Mouse (Mus musculus) midbrain, embryonic 15.5 days (tissue): ENCODE data around the gene Cemip. TPM values are rescaled to one million over a fixed set of nuclear protein-coding genes. Genes with fewer than 3 reads are reported as not detected.

Experiments used
- ATAC-seq: fragments of 200-750 bp; cut with Nextera tagmentation; replicated peaks from 2 replicates; pipeline ENCODE4 v1.8.0; 2017; ENCODE audit warnings: moderate TSS enrichment
- H3K27ac ChIP-seq: fragments of 300-500 bp; sonication (generic); 2 replicates; pipeline ENCODE4 v1.5.1; 2015; ENCODE audit warnings: mild to moderate bottlenecking, inconsistent platforms
- H3K27me3 ChIP-seq: fragments of 300-500 bp; sonication (generic); replicated peaks from 2 replicates; pipeline ENCODE4 v1.6.1; 2015; ENCODE audit warnings: inconsistent platforms
- H3K36me3 ChIP-seq: fragments of 300-500 bp; sonication (generic); replicated peaks from 2 replicates; pipeline ENCODE4 v1.6.1; 2015; ENCODE audit warnings: inconsistent platforms
- H3K4me1 ChIP-seq: fragments of 300-500 bp; sonication (generic); 2 replicates; pipeline ENCODE4 v1.6.1; 2015; ENCODE audit warnings: inconsistent platforms
- H3K4me2 ChIP-seq: fragments of 300-500 bp; sonication (generic); 2 replicates; pipeline ENCODE4 v1.6.1; 2015; ENCODE audit warnings: inconsistent platforms, mild to moderate bottlenecking, moderate library complexity
- H3K4me3 ChIP-seq: fragments of 300-500 bp; sonication (generic); 2 replicates; pipeline ENCODE4 v1.5.1; 2015; ENCODE audit warnings: mild to moderate bottlenecking, inconsistent platforms
- H3K9ac ChIP-seq: fragments of 300-500 bp; sonication (generic); 2 replicates; pipeline ENCODE4 v1.6.1; 2015; ENCODE audit warnings: mild to moderate bottlenecking, inconsistent platforms
- H3K9me3 ChIP-seq: fragments of 300-500 bp; sonication (generic); 2 replicates; pipeline ENCODE4 v1.6.1; 2016; ENCODE audit warnings: inconsistent platforms
- WGBS: fragments of 180-500 bp; shearing (Covaris S2); methylation state at CpG from one replicate; pipeline ENCODE4 v1.1.7; 2015; ENCODE audit warnings: mixed read lengths; 5-methylcytosine and 5-hydroxymethylcytosine counted together
- polyA plus RNA-seq: library from polyadenylated mRNA; unstranded; fragments of >200 nt; fragmentation: Nextera tagmentation; extraction: Ambion mirVana; gene quantifications from 2 replicates; pipeline ENCODE4 v1.2.1, GENCODE M21; 2015

Cemip gene
- polyA plus RNA-seq, 1 experiment from 2014 or later = 0.50 TPM

DNA sequence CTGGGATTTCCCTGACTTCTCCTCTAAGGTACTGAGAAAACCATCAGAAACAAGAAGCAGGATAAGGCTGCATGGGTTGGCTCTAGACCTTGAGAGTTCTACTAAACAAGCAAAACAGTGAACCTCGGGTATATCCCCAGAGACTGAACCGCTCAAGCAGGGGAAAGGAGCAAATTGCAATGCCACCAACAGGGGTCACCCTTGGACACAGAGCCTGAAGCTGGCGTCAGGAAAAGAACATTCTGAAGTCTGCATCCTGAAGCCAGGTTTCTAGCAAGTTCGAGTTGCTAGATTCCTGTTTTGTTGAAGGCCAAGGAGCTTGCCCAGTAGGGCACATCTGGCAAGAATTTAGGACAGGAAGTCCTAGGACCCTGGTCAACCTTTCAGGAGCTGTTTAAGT, 2.7 kb upstream of the Cemip start:
- H3K27me3 ChIP-seq = peaks cover 20% of the 10 kb centered on the region

DNA sequence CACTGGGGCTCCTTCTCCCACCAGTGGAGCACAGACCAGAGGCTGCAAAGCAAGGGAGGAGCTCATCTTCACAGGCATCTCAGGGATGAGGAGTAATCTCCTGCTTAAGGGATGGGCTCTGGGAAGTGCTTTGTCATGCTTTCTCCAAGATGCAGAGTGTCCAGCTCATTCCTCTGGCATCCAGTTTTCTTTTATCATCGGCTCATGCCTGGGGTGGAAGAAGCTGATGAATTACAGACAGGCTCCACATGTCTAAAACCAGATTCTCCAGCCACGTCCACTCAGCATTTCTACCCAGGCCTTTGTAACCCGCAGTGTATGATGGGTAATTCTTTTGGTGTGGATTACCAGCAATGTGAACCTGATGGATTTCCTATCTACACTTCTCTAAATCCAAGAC, 1.9 kb upstream of the Cemip start:
- peaks cover 18% of the 10 kb centered on the region for H3K4me1 ChIP-seq
- 85% methylated on average over 3 of the region's 3 CpGs for WGBS
- H3K4me3 ChIP-seq = no peak overlapping the region
- peaks cover 22% of the 10 kb centered on the region for H3K27me3 ChIP-seq
- no peaks in the 10 kb centered on the region for H3K9me3 ChIP-seq
- no peak for ATAC-seq
- no peaks in the 10 kb centered on the region for H3K36me3 ChIP-seq
- H3K9ac ChIP-seq = no peak overlapping the region
- no peak overlapping the region for H3K4me2 ChIP-seq
- no peak overlapping the region for H3K27ac ChIP-seq

More for the DNA sequence above, 2.7 kb upstream of the Cemip start:
- ATAC-seq = no peak
- no peak overlapping the region for H3K4me3 ChIP-seq
- H3K9ac ChIP-seq = no peak overlapping the region
- H3K9me3 ChIP-seq = no peaks in the 10 kb centered on the region
- no peak overlapping the region for H3K4me2 ChIP-seq
- H3K36me3 ChIP-seq = no peaks in the 10 kb centered on the region
- peaks cover 18% of the 10 kb centered on the region for H3K4me1 ChIP-seq
- WGBS = 19% methylated on average over 4 of the region's 4 CpGs
- H3K27ac ChIP-seq = no peak overlapping the region

DNA sequence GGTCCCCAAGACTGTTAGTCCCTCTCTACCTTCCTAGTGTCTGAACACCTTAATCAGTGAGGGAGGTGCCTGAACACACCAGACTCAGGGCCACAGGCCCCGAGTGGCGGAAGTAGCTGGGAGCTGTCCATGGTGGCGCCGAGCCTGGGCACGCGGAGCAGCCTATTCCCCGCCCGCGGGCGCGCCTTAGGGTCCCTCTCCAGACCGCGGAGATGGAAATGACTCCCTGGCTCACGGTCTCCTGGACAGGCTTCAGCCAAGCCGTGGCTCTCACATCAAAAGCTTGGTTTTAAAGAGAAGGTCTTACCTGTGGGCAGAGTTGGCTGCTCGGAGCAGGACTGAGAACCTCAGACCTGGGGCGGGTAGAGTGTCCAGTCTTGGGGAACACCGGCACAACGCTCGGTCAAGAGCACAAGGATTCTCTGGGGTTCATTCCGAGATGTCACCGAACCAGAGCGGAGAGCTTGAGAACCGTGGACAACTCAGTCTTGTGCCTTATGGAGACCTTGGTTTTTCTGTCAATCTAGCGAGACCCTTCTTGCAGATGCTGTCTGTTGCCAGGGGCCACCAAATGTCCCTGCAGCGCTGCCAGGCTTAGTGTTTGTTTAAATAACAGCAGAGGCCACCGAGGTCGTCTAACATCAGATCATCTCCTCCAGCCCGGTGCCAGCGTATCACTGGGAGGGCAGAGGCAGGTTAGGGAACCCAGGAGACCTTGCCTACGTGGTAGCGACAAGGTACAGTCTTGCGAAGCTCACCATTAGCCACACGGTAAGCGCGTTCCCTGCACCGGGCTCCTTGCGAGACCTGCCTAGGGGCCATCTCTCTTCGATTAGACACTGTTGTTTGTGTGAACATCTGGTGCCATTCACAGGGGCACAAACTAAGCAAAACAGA, 1.0 kb downstream of the Cemip start:
- Histone ChIP-seq H3K27ac (no peak overlapping the region), H3K4me2 (peak overlapping the region; percentile 77), H3K9me3 (no peaks in the 10 kb centered on the region), H3K36me3 (no peaks in the 10 kb centered on the region), H3K4me3 (peak overlapping the region; percentile 55), H3K27me3 (peaks cover 22% of the 10 kb centered on the region), H3K4me1 (peaks cover 18% of the 10 kb centered on the region), H3K9ac (peak overlapping the region; percentile 55; the same call in 1 of the 2 replicates)
- ATAC-seq = 0 out of 2 replicates have a peak, but pooled peaks have one; percentile 20
- 4% methylated on average over 39 of the region's 39 CpGs for WGBS

DNA sequence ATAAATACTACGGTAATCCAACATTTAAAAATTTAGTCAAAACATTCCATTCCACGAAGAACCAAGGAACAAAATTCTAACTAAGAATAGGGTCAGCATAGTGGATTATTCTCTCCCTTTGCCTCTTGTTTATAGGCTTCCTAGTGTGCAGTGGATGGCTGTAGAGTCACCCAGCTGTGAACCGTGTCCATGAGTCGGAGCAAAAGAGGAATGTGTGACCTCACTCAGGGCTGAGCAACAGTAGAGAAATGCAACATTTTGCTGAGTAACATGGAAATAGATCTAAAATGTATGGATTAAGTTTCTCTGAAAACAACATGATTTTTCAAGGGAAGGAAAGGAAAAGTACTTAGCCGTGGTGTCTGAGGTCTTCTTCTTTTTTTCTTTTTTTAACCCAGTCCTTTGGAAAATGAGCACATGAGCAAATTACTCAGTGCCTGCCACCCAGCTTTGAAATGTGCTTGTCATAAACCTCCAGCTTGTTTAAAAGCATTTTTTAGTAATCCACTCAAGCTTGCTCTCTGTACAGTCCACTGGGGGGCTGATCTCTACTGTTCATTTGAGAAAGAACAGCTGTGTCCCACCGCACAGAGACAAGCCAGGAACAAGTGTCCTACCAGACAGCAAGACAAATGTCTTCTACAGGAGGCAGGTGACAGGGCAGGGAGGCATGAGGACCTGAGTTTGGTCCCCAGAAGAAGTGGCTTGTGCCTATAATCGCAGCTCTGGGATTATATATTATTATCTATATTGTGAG, 8.9 kb downstream of the Cemip start:
- Histone ChIP-seq H3K4me3 (no peak overlapping the region), H3K4me1 (no peaks in the 10 kb centered on the region), H3K27me3 (no peaks in the 10 kb centered on the region), H3K27ac (no peak overlapping the region), H3K4me2 (no peak overlapping the region), H3K36me3 (no peaks in the 10 kb centered on the region), H3K9ac (no peak overlapping the region), H3K9me3 (no peaks in the 10 kb centered on the region)
- 72% methylated on average over 7 of the region's 7 CpGs for WGBS
- no peak for ATAC-seq

DNA sequence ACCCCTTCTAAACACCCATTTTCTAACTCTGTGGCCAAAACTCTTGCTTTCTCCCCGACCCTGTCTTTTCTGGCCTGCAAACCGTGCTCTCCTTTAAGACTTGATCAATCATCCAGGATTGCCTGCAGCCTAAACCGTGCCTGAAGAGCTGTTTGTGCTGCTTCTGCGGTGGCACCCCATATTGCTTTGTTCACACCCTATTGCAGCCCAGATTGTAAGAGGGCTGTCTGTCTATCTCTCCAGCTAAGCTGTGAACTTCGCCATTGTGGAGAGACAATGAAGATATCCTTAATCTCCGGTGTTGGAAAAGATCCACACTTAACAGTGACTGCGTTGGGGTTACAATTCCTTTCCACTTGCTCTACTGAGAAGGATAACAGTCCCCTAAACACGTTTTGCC, 12.0 kb downstream of the Cemip start:
- Histone ChIP-seq H3K4me1 (no peaks in the 10 kb centered on the region), H3K36me3 (no peaks in the 10 kb centered on the region), H3K4me2 (no peak overlapping the region), H3K4me3 (no peak overlapping the region), H3K9me3 (no peaks in the 10 kb centered on the region), H3K27ac (no peak overlapping the region), H3K27me3 (no peaks in the 10 kb centered on the region), H3K9ac (no peak overlapping the region)
- 59% methylated on average over 8 of the region's 8 CpGs for WGBS
- ATAC-seq = no peak

DNA sequence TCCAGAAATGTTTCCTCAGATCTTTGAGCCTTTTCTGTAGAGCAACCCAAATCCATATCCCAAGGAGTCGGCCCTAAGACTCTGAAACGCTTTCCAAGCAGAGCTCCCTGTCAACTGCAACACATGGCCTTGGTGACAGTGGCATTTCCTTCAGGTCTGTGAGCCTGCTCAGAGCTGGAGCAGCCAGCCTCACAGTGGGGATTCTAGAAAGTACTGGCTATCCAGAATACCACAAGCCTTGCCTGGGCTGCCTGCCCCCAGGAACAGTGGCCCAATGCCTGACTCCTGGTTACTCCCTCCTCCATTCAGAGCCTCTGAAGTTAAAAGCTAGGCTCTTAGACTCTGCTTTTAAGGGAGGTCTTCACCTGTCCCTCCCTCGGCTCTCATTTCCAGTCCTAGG, 12.4 kb downstream of the Cemip start:
- no peak for ATAC-seq
- Histone ChIP-seq H3K9me3 (no peaks in the 10 kb centered on the region), H3K36me3 (no peaks in the 10 kb centered on the region), H3K9ac (no peak overlapping the region), H3K4me1 (no peaks in the 10 kb centered on the region), H3K4me2 (no peak overlapping the region), H3K27ac (no peak overlapping the region), H3K27me3 (no peaks in the 10 kb centered on the region), H3K4me3 (no peak overlapping the region)
- WGBS = 92% methylated on average over 3 of the region's 3 CpGs

DNA sequence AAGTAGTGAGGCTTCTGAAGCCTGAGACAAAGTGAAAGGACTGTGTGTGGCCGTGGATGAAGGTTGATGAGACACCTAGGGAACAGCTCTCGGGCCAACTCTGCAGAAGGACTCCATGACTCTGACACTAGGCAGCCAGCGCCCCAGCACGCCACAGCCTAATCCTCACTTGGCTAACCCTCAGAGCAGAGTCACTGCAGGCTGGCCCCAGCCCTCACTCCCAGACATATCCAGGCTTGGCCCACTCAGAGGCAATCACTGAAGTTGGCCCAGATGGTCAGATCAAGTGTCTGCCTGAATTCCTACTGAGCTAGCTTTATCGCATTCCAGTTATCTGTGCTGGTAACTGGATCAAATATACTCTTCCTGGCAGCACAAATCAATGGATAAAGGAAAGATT, 17.4 kb downstream of the Cemip start:
- Histone ChIP-seq H3K36me3 (no peaks in the 10 kb centered on the region), H3K27ac (no peak overlapping the region), H3K9ac (no peak overlapping the region), H3K27me3 (no peaks in the 10 kb centered on the region), H3K4me1 (no peaks in the 10 kb centered on the region), H3K4me2 (no peak overlapping the region), H3K9me3 (no peaks in the 10 kb centered on the region), H3K4me3 (no peak overlapping the region)
- WGBS = 64% methylated on average over 5 of the region's 5 CpGs
- no peak for ATAC-seq

DNA sequence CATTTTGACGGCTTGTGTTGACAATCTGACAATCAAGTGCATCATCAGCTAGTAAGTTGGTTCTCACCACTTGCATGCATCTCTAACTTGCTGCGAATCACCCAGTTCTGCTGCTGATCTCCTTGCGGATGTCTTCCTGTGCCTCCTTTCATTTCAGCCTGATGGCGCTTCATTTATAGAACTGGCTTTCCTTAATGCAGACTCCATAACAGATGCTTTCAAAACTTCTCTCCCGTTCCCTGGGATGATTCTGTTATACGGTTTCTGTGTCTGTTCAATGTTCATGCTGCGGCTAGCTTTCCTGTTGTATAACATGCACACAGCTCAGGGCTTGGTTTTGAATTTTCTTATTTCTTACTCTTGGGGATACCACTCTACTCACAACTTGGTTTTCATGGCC, 26.5 kb downstream of the Cemip start:
- H3K27me3 ChIP-seq = no peaks in the 10 kb centered on the region
- ATAC-seq = no peak
- H3K9ac ChIP-seq = no peak overlapping the region
- no peak overlapping the region for H3K4me3 ChIP-seq
- H3K27ac ChIP-seq = no peak overlapping the region
- H3K36me3 ChIP-seq = no peaks in the 10 kb centered on the region
- H3K4me1 ChIP-seq = no peaks in the 10 kb centered on the region
- H3K4me2 ChIP-seq = no peak overlapping the region
- no peaks in the 10 kb centered on the region for H3K9me3 ChIP-seq
- WGBS = 94% methylated on average over 7 of the region's 7 CpGs

DNA sequence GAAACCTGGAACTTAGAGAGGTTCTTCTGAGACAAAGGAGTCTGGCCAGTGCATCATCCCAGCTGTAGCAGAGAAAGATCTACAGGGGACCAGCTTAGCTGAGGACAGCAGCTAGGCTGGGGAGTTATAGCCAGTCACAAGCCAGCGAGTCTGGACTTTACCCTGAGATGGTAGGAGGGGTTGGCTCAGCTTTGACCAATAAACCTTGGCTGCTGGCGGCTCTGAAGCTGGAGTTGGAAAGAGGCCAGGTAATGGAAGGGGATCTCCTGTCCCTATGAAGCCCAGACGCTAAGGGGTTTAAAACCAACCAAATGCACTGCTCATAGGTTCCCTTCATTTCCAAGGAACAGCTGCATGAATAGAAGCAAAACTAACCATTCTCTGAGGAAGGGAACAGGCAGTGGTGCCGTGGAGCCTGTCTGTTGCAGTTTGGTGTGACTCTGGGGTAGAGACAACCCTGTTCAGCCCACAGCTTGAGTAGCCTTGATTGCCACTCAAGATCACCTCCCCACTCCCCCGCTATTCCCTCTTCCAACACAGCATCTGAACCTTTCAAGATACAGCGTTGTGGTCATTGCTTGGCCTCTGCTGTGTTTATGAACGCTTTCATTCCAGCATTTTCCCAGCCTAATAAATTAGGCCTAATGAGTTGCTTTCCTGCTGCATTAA, 30.2 kb downstream of the Cemip start:
- no peaks in the 10 kb centered on the region for H3K4me1 ChIP-seq
- no peaks in the 10 kb centered on the region for H3K36me3 ChIP-seq
- H3K9ac ChIP-seq = no peak overlapping the region
- no peak overlapping the region for H3K4me2 ChIP-seq
- no peak overlapping the region for H3K27ac ChIP-seq
- H3K27me3 ChIP-seq = no peaks in the 10 kb centered on the region
- 80% methylated on average over 7 of the region's 7 CpGs for WGBS
- H3K4me3 ChIP-seq = no peak overlapping the region
- no peak for ATAC-seq
- H3K9me3 ChIP-seq = no peaks in the 10 kb centered on the region

DNA sequence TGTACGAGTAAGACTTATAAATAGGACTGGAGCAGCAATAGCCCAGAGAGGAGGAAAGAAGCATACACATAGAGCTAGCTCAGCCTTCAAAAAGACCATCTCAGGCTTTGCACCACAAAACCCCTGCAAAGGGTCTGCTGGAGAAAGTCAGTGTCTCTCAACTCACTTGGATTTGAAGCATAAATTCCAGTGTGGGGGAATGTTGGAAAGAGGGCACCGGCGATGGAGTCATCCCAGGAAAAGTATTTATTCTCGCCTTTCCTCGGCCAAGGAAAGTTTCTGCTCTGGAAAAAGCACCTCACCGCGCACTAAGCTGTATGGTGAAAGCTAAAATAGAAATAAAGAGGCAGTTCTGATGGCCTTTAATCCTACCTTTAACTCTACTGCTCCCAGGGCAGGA, 32.4 kb downstream of the Cemip start:
- no peaks in the 10 kb centered on the region for H3K36me3 ChIP-seq
- no peak overlapping the region for H3K27ac ChIP-seq
- no peak overlapping the region for H3K4me3 ChIP-seq
- no peaks in the 10 kb centered on the region for H3K9me3 ChIP-seq
- 93% methylated on average over 7 of the region's 7 CpGs for WGBS
- H3K9ac ChIP-seq = no peak overlapping the region
- no peak for ATAC-seq
- no peak overlapping the region for H3K4me2 ChIP-seq
- H3K4me1 ChIP-seq = no peaks in the 10 kb centered on the region
- no peaks in the 10 kb centered on the region for H3K27me3 ChIP-seq

DNA sequence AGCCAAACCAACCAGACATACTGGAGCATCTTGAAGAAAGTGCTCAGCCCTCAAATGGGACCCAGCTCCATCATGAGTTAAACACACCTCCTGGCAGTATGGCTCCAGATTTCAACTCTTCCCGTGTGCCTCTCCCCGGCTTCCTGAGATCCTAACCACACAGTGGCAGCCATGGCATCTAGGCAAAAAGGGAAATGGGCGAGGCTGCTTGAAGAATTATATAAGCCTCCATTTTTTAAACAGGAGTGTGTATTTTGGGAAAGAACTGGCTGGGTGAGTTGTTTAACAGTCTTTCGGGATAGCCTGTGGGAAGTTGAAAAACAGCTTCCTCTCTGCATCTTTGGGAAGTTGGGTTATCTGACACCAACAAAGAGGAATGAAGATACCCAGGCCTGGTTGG, 34.9 kb downstream of the Cemip start:
- 89% methylated on average over 4 of the region's 4 CpGs for WGBS
- H3K4me3 ChIP-seq = no peak overlapping the region
- no peaks in the 10 kb centered on the region for H3K36me3 ChIP-seq
- no peaks in the 10 kb centered on the region for H3K4me1 ChIP-seq
- no peak overlapping the region for H3K4me2 ChIP-seq
- ATAC-seq = no peak
- no peaks in the 10 kb centered on the region for H3K27me3 ChIP-seq
- H3K27ac ChIP-seq = no peak overlapping the region
- H3K9ac ChIP-seq = no peak overlapping the region
- no peaks in the 10 kb centered on the region for H3K9me3 ChIP-seq

DNA sequence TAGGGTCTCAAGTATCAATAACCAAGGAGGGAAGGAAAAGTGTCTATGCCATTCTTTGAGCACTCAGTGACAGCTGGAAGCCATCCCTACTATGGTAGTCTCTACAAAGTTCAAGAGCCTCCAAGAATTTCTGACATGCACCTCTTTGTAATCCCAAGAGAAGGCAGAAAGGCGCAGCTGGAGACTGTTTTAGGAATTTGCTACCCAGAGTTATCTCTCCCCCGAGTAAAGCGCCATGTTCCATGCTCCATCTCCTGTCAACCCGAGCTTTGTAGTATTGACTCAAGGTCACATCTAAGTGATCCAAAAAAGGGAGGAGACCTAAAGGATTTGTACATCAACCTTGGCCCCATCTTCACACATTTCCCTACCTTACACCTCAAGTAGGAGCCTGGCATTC, 40.8 kb downstream of the Cemip start:
- Histone ChIP-seq H3K4me1 (no peaks in the 10 kb centered on the region), H3K9ac (no peak overlapping the region), H3K36me3 (no peaks in the 10 kb centered on the region), H3K4me2 (no peak overlapping the region), H3K4me3 (no peak overlapping the region), H3K9me3 (no peaks in the 10 kb centered on the region), H3K27ac (no peak overlapping the region), H3K27me3 (no peaks in the 10 kb centered on the region)
- WGBS = 91% methylated on average over 4 of the region's 4 CpGs
- no peak for ATAC-seq
